Mouse (Mus musculus): ENCODE results near the gene Rgs7. TPM values are rescaled to one million over a fixed set of nuclear protein-coding genes. Genes with fewer than 3 reads are reported as not detected.

Rgs7 gene
- polyA plus RNA-seq (2015; fragmentation: Nextera tagmentation; extraction: Ambion mirVana) = 0.13 and 0.23 TPM in 2 replicates

GRCm38 (mm10) chr1:175491861-175492682 lies at the start of gene Rgs7:
Gene Rgs7, minus strand, starts transcription at chr1:175492500.

Other genes starting within 250 kb of the Rgs7 start
- 1.3 and 1.4 TPM in 2 replicates for gene Kmo, start 127.9 kb upstream of the Rgs7 start, polyA plus RNA-seq (2015; fragmentation: Nextera tagmentation; extraction: Ambion mirVana)
- 57.8 and 64.1 TPM in 2 replicates for gene Fh1, start 133.1 kb upstream of the Rgs7 start, polyA plus RNA-seq (2015; fragmentation: Nextera tagmentation; extraction: Ambion mirVana)
- 1.6 and 1.9 TPM in 2 replicates for gene Opn3, start 200.3 kb upstream of the Rgs7 start, polyA plus RNA-seq (2015; fragmentation: Nextera tagmentation; extraction: Ambion mirVana)
- 0.80 and 0.97 TPM in 2 replicates for gene Chml, start 200.4 kb upstream of the Rgs7 start, polyA plus RNA-seq (2015; fragmentation: Nextera tagmentation; extraction: Ambion mirVana)
- gene Wdr64, start 206.1 kb upstream of the Rgs7 start, polyA plus RNA-seq (2015; fragmentation: Nextera tagmentation; extraction: Ambion mirVana) = not detected in 2 replicates

Measured in spleen, postnatal 0 days (tissue).